Mouse (Mus musculus) kidney, embryonic 16.5 days (tissue): ENCODE data around the gene Nav1. TPM values are rescaled to one million over a fixed set of nuclear protein-coding genes. Genes with fewer than 3 reads are reported as not detected.

Experiments used
- ATAC-seq: fragments of 200-750 bp; cut with Nextera tagmentation; 2 replicates; pipeline ENCODE4 v1.8.0; 2017; ENCODE audit warnings: moderate TSS enrichment; ENCODE audit not compliant: low FRiP score, low TSS enrichment
- H3K27ac ChIP-seq: fragments of 300-500 bp; sonication (generic); 2 replicates; pipeline ENCODE4 v1.5.1; 2014; ENCODE audit warnings: low read length
- H3K27me3 ChIP-seq: fragments of 300-500 bp; sonication (generic); 2 replicates; pipeline ENCODE4 v1.6.1; 2014; ENCODE audit warnings: low read length, control low read depth, mixed read lengths; ENCODE audit not compliant: insufficient read depth
- H3K36me3 ChIP-seq: fragments of 300-500 bp; sonication (generic); 2 replicates; pipeline ENCODE4 v1.6.1; 2014; ENCODE audit warnings: low read length, control low read depth, mixed read lengths; ENCODE audit not compliant: insufficient read depth
- H3K4me1 ChIP-seq: fragments of 300-500 bp; sonication (generic); 2 replicates; pipeline ENCODE4 v1.6.1; 2014; ENCODE audit warnings: low read length, control low read depth, mixed read lengths; ENCODE audit not compliant: insufficient read depth
- H3K4me2 ChIP-seq: fragments of 300-500 bp; sonication (generic); replicated peaks from 2 replicates; pipeline ENCODE4 v1.6.1; 2014; ENCODE audit warnings: low read depth, low read length
- H3K4me3 ChIP-seq: fragments of 300-500 bp; sonication (generic); 2 replicates; pipeline ENCODE4 v1.5.1; 2014; ENCODE audit warnings: mild to moderate bottlenecking, low read length
- H3K9ac ChIP-seq: fragments of 300-500 bp; sonication (generic); replicated peaks from 2 replicates; pipeline ENCODE4 v1.6.1; 2014; ENCODE audit warnings: low read length
- H3K9me3 ChIP-seq: fragments of 300-500 bp; sonication (generic); 2 replicates; pipeline ENCODE4 v1.6.1; 2016; ENCODE audit warnings: low read length, control low read depth
- WGBS: fragments of 180-500 bp; shearing (Covaris S2); extraction: QIAGEN DNeasy Blood & Tissue Kit; methylation state at CpG from one replicate; pipeline ENCODE4 v1.1.7; 2014; 5-methylcytosine and 5-hydroxymethylcytosine counted together
- polyA plus RNA-seq: library from polyadenylated mRNA; unstranded; fragments of >200 nt; fragmentation: Nextera tagmentation; extraction: Ambion mirVana; gene quantifications from 2 replicates; pipeline ENCODE4 v1.2.1, GENCODE M21; 2015

Nav1 gene
- polyA plus RNA-seq, 1 experiment from 2014 or later, result 12.2 TPM

DNA sequence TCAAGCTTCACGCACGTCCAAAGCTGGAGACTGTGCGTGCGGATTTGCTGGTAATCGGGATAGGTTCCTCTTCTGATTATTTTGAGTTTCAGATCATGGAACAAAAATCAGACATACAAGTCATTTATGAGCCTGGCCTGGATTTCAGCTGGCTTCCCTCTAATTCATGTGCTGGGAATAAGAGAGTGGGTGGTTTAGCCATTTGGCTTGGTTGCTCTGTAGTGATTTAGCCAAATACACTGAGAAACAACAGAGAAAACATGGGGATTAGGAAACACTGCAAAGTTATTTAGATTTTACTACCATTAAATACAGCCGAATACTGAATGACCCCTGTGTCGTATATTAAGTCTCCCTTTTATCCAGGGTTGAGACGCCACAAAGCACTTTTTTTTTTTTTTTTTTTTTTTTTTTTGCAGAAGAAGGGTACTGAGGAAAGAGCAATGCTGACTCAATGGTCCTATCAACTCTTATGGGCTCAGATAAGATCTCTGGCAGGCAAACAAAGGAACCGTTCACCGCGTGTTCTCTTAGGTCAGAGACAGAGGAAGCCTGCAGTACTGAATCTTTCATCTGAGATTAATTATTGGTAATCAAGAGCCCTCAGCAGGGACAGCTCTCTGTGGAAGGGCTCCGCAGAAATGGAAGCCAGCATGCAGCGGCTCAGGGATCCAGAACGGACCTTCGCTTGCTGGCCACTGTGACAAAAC, 132.1 kb downstream of the Nav1 start:
- Histone ChIP-seq H3K4me2 (no peak overlapping the region), H3K4me3 (no peak overlapping the region), H3K27ac (peak overlapping the region; percentile 81), H3K9me3 (no peaks in the 10 kb centered on the region), H3K4me1 (peaks cover 33% of the 10 kb centered on the region), H3K9ac (no peak overlapping the region), H3K27me3 (no peaks in the 10 kb centered on the region), H3K36me3 (peaks cover 18% of the 10 kb centered on the region)
- WGBS, result 42% methylated on average over 15 of the region's 15 CpGs
- peak; percentile 60; the same call in 1 of the 2 replicates for ATAC-seq

DNA sequence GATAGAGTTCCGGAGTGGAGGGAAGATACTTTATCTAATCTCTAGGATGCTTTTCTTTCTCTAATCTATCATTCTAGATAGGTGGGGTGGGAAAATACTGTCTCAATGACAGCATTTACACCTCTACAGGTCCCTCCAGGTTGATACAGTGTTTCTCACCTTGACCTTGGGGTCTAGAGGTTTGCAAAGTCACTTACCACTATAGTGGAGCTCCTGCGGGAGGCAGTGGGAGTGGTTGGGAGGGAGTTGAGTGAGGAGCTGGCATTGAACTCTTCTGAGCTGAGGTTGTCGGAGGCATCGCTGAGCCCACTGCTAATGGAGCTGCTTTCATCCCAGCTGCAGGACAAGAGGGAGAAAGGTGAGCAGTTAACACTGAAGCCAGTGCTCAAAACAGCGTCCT, 134.6 kb downstream of the Nav1 start:
- no peak overlapping the region for H3K9ac ChIP-seq
- peaks cover 33% of the 10 kb centered on the region for H3K4me1 ChIP-seq
- no peak for ATAC-seq
- H3K4me3 ChIP-seq, result no peak overlapping the region
- H3K27ac ChIP-seq, result peak overlapping the region; percentile 34; the same call in 1 of the 2 replicates
- no peaks in the 10 kb centered on the region for H3K27me3 ChIP-seq
- WGBS, result 26% methylated on average over 5 of the region's 5 CpGs
- H3K36me3 ChIP-seq, result peaks cover 22% of the 10 kb centered on the region
- H3K4me2 ChIP-seq, result no peak overlapping the region
- no peaks in the 10 kb centered on the region for H3K9me3 ChIP-seq

DNA sequence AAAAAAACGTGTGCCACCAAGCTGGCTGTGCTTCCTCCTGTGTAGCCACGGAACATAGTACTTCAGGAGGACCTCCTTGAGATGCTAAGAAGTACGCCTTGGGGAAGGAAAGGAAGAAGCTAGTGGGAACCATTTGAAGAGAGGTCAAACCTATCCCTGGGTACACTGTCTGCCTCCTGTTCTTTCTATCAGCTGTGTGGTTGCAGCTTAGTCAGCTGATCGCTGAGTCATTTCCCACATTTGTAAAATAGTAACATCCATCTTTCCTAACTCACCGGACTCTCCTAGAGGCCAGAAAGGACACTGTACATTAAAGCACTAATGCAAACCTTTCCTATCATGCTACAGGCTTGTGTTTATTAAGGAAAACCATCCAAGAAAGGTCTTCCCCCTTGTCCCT, 135.4 kb downstream of the Nav1 start:
- H3K9ac ChIP-seq, result no peak overlapping the region
- H3K27ac ChIP-seq, result no peak overlapping the region
- H3K36me3 ChIP-seq, result peaks cover 28% of the 10 kb centered on the region

DNA sequence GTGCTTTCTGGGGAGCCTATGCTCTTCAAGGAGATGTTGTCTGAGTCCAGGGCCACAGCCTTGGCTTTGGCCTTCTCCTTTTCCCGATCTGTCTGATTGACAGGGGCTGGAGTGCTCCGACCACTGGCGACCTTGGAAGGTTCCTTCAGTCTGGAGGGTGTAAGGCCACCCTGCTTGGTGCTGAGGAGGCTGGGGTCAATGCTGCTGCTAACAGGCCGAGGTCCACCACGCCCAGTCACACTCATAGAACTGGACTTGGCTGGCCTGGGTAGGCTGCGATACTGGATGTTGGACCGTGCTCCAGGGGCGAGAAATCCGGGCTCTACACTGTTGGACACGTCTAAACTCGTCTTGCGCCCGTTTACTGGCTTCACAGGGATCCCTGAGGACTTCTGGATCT, 136.5 kb downstream of the Nav1 start:
- no peak overlapping the region for H3K4me3 ChIP-seq
- no peaks in the 10 kb centered on the region for H3K9me3 ChIP-seq
- H3K36me3 ChIP-seq, result peaks cover 33% of the 10 kb centered on the region
- WGBS, result 92% methylated on average over 13 of the region's 13 CpGs
- ATAC-seq, result no peak
- no peaks in the 10 kb centered on the region for H3K27me3 ChIP-seq
- H3K4me1 ChIP-seq, result peaks cover 27% of the 10 kb centered on the region
- H3K27ac ChIP-seq, result no peak overlapping the region
- no peak overlapping the region for H3K9ac ChIP-seq
- no peak overlapping the region for H3K4me2 ChIP-seq

More for the DNA sequence above, 135.4 kb downstream of the Nav1 start:
- Histone ChIP-seq H3K4me3 (no peak overlapping the region), H3K9me3 (no peaks in the 10 kb centered on the region), H3K27me3 (no peaks in the 10 kb centered on the region), H3K4me1 (peaks cover 33% of the 10 kb centered on the region), H3K4me2 (no peak overlapping the region)
- WGBS, result 87% methylated on average over 5 of the region's 5 CpGs
- no peak for ATAC-seq

DNA sequence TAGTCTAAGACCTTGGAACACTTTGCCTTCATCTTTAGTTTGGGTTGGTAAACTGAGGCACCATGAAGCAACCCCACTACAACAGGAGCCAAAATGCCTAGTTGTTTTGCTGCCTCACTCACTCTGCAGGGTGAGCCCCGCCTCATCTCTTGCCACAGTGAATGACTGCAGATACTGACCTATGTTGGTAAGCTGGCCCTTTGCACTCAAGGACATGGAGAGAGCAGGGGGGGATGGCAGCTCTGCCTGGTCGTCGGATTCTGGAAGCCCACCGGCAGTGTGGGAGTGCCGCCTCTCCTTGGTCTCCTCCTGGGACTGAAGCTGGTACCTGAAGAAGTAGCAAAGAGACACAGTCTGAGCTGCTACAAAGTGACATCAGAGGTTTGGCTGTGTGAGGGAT, 139.6 kb downstream of the Nav1 start:
- Histone ChIP-seq H3K27ac (no peak overlapping the region), H3K4me1 (peaks cover 13% of the 10 kb centered on the region), H3K4me3 (no peak overlapping the region), H3K4me2 (no peak overlapping the region), H3K9me3 (no peaks in the 10 kb centered on the region), H3K36me3 (peaks cover 38% of the 10 kb centered on the region), H3K27me3 (no peaks in the 10 kb centered on the region), H3K9ac (no peak overlapping the region)
- no peak for ATAC-seq
- 85% methylated on average over 5 of the region's 5 CpGs for WGBS

DNA sequence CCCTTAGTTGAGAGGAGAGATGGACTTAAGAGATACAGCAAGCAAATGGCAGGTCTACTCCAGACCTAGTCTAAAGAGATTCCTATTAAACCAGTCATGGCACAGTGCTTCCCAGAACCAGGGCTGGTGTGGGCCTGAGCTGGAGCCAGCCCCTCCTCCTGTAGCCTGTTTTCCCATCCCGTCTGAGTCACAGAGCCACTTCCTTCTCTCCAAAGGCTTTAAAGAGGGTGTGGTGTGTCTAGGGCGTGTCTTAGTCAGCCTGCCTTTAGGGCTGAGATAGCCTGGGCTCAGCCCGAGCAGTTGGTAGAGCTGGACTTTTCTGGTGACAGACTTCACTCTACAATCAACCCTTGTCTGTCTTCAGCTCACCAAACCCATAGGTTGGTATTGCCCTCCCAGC, 140.2 kb downstream of the Nav1 start:
- no peak overlapping the region for H3K4me3 ChIP-seq
- H3K27me3 ChIP-seq, result no peaks in the 10 kb centered on the region
- H3K9me3 ChIP-seq, result no peaks in the 10 kb centered on the region
- no peak overlapping the region for H3K4me2 ChIP-seq
- H3K4me1 ChIP-seq, result peaks cover 13% of the 10 kb centered on the region
- no peak overlapping the region for H3K9ac ChIP-seq
- peaks cover 38% of the 10 kb centered on the region for H3K36me3 ChIP-seq
- ATAC-seq, result no peak
- H3K27ac ChIP-seq, result no peak overlapping the region
- 53% methylated on average over 3 of the region's 3 CpGs for WGBS

DNA sequence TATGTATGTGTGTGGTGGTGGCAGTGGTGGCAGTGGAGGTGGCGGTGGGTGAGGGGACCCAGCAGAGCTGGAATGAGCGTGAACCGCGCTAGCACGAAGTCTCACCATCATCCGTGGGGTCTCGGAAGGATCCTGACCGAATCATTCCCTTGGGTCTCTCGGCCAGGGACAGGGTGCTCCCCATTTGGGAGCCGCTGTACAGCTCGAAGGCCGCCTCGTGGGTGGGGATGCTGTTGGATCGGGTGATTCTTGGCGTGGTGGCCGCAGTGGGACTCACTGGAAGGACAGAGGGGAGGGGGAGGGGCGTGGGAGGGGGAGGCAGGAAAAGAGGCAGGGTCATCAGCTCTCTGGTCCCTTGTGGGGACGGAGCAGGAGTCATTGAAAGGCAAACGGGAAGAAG, 141.4 kb downstream of the Nav1 start:
- Histone ChIP-seq H3K4me2 (no peak overlapping the region), H3K36me3 (peaks cover 28% of the 10 kb centered on the region), H3K27ac (no peak overlapping the region), H3K4me3 (no peak overlapping the region), H3K27me3 (no peaks in the 10 kb centered on the region), H3K9me3 (no peaks in the 10 kb centered on the region), H3K4me1 (peaks cover 16% of the 10 kb centered on the region), H3K9ac (no peak overlapping the region)
- 87% methylated on average over 19 of the region's 19 CpGs for WGBS
- ATAC-seq, result no peak

DNA sequence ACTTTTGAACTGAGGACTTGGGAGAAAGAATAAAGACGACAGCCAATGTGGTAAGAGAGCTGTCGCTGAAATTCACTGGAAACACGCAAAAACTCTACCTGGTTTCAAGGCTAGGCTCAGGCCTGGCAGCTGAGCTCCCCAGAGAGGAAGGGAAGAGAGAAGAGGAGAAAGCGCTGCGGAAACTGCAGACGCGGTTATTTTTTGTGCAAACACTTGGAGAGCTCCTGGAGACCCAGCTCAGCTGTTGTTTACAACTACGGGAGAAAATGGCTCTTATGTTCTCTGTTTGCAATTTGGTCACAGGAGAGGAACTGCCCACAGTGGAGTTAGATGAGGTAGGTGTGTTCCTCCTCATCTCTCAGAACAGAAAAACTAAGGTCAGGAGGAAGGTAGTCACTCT, 144.4 kb downstream of the Nav1 start:
- Histone ChIP-seq H3K27ac (peak overlapping the region; percentile 84), H3K9ac (no peak overlapping the region), H3K4me3 (no peak overlapping the region), H3K9me3 (no peaks in the 10 kb centered on the region), H3K27me3 (no peaks in the 10 kb centered on the region), H3K4me1 (peaks cover 16% of the 10 kb centered on the region), H3K4me2 (no peak overlapping the region), H3K36me3 (peaks cover 36% of the 10 kb centered on the region)
- no peak for ATAC-seq
- 52% methylated on average over 8 of the region's 8 CpGs for WGBS

DNA sequence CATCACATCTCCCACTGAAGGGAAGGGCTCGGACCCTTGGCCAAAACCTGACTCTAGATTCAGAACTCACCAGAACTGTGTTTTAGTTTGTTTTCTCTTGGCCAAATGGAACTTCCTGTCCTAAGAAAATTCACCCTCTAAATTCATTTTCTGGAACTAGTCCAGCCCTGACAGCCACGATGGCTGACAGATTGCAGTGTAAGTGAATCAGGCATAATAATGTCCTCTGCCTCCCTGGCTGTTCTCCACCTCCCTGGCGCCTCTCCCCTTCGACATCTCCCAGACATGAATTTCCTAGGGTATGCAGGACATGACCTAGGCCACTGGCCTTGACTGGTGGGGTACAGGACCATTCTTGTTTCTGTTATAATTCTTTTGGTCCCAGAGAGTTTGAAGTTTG, 144.8 kb downstream of the Nav1 start:
- ATAC-seq, result 0 out of 2 replicates have a peak, but pooled peaks have one; percentile 33
- no peaks in the 10 kb centered on the region for H3K27me3 ChIP-seq
- H3K9me3 ChIP-seq, result no peaks in the 10 kb centered on the region
- WGBS, result 44% methylated on average over 4 of the region's 4 CpGs
- H3K4me3 ChIP-seq, result no peak overlapping the region
- peaks cover 16% of the 10 kb centered on the region for H3K4me1 ChIP-seq
- peaks cover 34% of the 10 kb centered on the region for H3K36me3 ChIP-seq
- peak overlapping the region; percentile 84 for H3K27ac ChIP-seq
- H3K4me2 ChIP-seq, result no peak overlapping the region
- no peak overlapping the region for H3K9ac ChIP-seq

DNA sequence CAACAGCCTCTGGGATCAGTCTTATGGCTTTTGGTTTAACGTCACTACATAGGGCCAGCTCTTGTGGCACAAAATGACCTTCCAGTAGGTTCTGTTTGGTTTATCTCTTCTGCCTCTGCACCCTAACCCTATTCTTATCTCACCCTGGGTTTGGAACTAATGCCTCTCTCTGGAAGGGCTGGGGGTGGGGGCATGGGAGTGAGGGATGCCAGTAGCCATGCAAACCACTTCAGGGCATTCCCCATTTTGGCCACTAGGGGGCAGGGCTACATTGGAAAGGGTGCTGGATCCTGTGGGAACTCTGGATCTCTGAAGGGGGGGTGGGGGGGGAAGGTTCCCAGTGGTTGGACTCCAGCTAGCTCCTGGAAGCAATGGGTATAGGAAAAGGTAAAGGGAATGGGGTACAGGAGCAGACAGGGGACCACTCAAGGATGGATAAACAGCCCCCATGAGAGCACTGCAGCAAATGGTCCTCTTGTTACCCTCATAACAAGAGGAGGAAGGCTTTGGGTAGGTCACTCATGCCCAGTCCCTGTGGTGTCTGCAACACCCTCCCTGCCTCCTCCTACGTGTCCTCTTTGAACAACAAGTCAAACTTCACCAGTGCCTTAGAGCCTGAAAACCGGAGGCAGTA, 145.9 kb downstream of the Nav1 start:
- peaks cover 16% of the 10 kb centered on the region for H3K4me1 ChIP-seq
- H3K36me3 ChIP-seq, result peaks cover 38% of the 10 kb centered on the region
- WGBS, result 84% methylated on average over 3 of the region's 3 CpGs
- no peaks in the 10 kb centered on the region for H3K27me3 ChIP-seq
- no peak overlapping the region for H3K9ac ChIP-seq
- H3K4me3 ChIP-seq, result no peak overlapping the region
- peak overlapping the region; percentile 84 for H3K27ac ChIP-seq
- ATAC-seq, result no peak
- no peak overlapping the region for H3K4me2 ChIP-seq
- H3K9me3 ChIP-seq, result no peaks in the 10 kb centered on the region
